ENCODE assay signal across 30 mouse cellular contexts in genomic region chr16:33635836-33636595, GRCm38 (mm10). TPM values are rescaled to one million over a fixed set of nuclear protein-coding genes. Genes with fewer than 3 reads are reported as not detected.
DNase-seq lines count a peak whose midpoint lies in the region; ATAC-seq and TF ChIP-seq lines count a peak whose summit lies in the region.
"Had no signal": no experiment of that assay in that cellular context is flagged by ENCODE, and none has a peak within 500 bp of the region (broad histone marks: within the 10 kb centered on the region; RNA-seq: fewer than 3 reads in every experiment).

No protein-coding gene starts in this region.

- WGBS in neural tube, embryonic 15.5 days = 82% methylated on average over 12 of the region's 12 CpGs

- H3K27me3 ChIP-seq in neural tube, embryonic 15.5 days (replicated peaks) = no peaks in the 10 kb centered on the region
- H3K27me3 ChIP-seq: embryonic facial prominence, embryonic 13.5 days; forebrain, embryonic 12.5 days; heart, embryonic 15.5 days; liver, embryonic 15.5 days; lung, embryonic 15.5 days; midbrain, embryonic 15.5 days; neural tube, embryonic 12.5 days had no signal

- 0 out of 2 replicates have a peak, but pooled peaks have one; percentile 10 for TF ChIP-seq POLR2A in cortical plate, adult 2 months (IDR thresholded peaks at IDR 0.05; ENCODE audit: extremely low read depth, insufficient read depth, low read length)

- no peak overlapping the region for H3K4me2 ChIP-seq in neural tube, embryonic 15.5 days
- H3K4me2 ChIP-seq: embryonic facial prominence, embryonic 13.5 days; forebrain, embryonic 12.5 days; heart, embryonic 15.5 days; hindbrain, embryonic 14.5 days; liver, embryonic 15.5 days; lung, embryonic 15.5 days; midbrain, embryonic 15.5 days; neural tube, embryonic 12.5 days had no signal

- H3K27ac ChIP-seq in cortical plate, adult 2 months (ENCODE audit: insufficient read depth, low read length) = no peak overlapping the region
- no peak overlapping the region for H3K27ac ChIP-seq in neural tube, embryonic 15.5 days (replicated peaks)
- H3K27ac ChIP-seq: embryonic facial prominence, embryonic 13.5 days; forebrain, embryonic 12.5 days; heart, embryonic 15.5 days; hindbrain, embryonic 14.5 days; limb, embryonic 10.5 days; liver, embryonic 15.5 days; lung, embryonic 15.5 days; midbrain, embryonic 15.5 days; neural tube, embryonic 12.5 days had no signal

- H3K4me1 ChIP-seq in cortical plate, adult 2 months (ENCODE audit: control insufficient read depth, insufficient read depth, low read length) = peaks cover 5% of the 10 kb centered on the region; the same call in 1 of the 2 replicates
- no peaks in the 10 kb centered on the region for H3K4me1 ChIP-seq in neural tube, embryonic 15.5 days
- H3K4me1 ChIP-seq: embryonic facial prominence, embryonic 13.5 days; forebrain, embryonic 12.5 days; heart, embryonic 15.5 days; limb, embryonic 10.5 days; liver, embryonic 15.5 days; lung, embryonic 15.5 days; megakaryocyte, embryonic 14.5 days; midbrain, embryonic 15.5 days; neural tube, embryonic 12.5 days had no signal

- no peak for ATAC-seq in neural tube, embryonic 15.5 days (ENCODE audit: low FRiP score)
- ATAC-seq: inflammation-experienced regulatory T-cells, adult 6 months; midbrain, embryonic 15.5 days had no signal

- no peaks in the 10 kb centered on the region for H3K36me3 ChIP-seq in neural tube, embryonic 15.5 days
- H3K36me3 ChIP-seq: embryonic facial prominence, embryonic 13.5 days; forebrain, embryonic 12.5 days; heart, embryonic 15.5 days; limb, embryonic 10.5 days; liver, embryonic 15.5 days; lung, embryonic 15.5 days; midbrain, embryonic 15.5 days; neural tube, embryonic 12.5 days had no signal

- no peak for TF ChIP-seq CTCF in cortical plate, adult 2 months (IDR thresholded peaks at IDR 0.05; ENCODE audit: extremely low read depth, insufficient read depth, low read length)

- H3K9me3 ChIP-seq in neural tube, embryonic 15.5 days (replicated peaks) = no peaks in the 10 kb centered on the region
- H3K9me3 ChIP-seq: embryonic facial prominence, embryonic 13.5 days; forebrain, embryonic 12.5 days; heart, embryonic 15.5 days; limb, embryonic 10.5 days; liver, embryonic 15.5 days; lung, embryonic 15.5 days; midbrain, embryonic 15.5 days; neural tube, embryonic 12.5 days had no signal

- H3K4me3 ChIP-seq in cortical plate, adult 2 months (ENCODE audit: insufficient read depth, low read length) = no peak overlapping the region
- H3K4me3 ChIP-seq in neural tube, embryonic 15.5 days (replicated peaks) = no peak overlapping the region
- H3K4me3 ChIP-seq: embryonic facial prominence, embryonic 13.5 days; erythroblast, embryonic 14.5 days; forebrain, embryonic 12.5 days; heart, embryonic 15.5 days; limb, embryonic 10.5 days; liver, embryonic 15.5 days; lung, embryonic 15.5 days; megakaryocyte, embryonic 14.5 days; midbrain, embryonic 15.5 days; neural tube, embryonic 12.5 days had no signal

- DNase-seq in cerebellum, postnatal 14 days = peak; percentile 30 to 41
- no peak for DNase-seq in cerebellum, adult 8-10 months
- peak; percentile 9 to 41 for DNase-seq in left cerebral cortex, adult 18-20 months (ENCODE audit: low spot score in 2 of 2)
- DNase-seq in left cerebral cortex, adult 11 months (ENCODE audit: low spot score) = no peak
- DNase-seq in right cerebral cortex, adult 2 months (ENCODE audit: low spot score in 2 of 2) = peak; percentile 25 to 26
- DNase-seq in testis, postnatal 10 days (ENCODE audit: low spot score) = no peak
- DNase-seq: adrenal gland, postnatal 25 days; cerebellum, postnatal 25 days; embryo, embryonic 11 days; gastrocnemius, postnatal 14 days; heart, postnatal 4 days; kidney, adult 8-10 months; kidney, postnatal 14 days; liver; thymus, adult 18-20 months; thymus, postnatal 4 days had no signal

- no peak overlapping the region for H3K9ac ChIP-seq in neural tube, embryonic 15.5 days (replicated peaks)
- H3K9ac ChIP-seq: embryonic facial prominence, embryonic 13.5 days; forebrain, embryonic 12.5 days; heart, embryonic 15.5 days; hindbrain, embryonic 14.5 days; liver, embryonic 15.5 days; lung, embryonic 15.5 days; midbrain, embryonic 15.5 days; neural tube, embryonic 12.5 days had no signal

RNA-seq across cellular contexts. Expression of gene Heg1, which starts 48.2 kb away (rescaled TPM):
- 10 to 100 TPM; 25.0 to 25.2 TPM for total RNA-seq in left cerebral cortex, adult 18-20 months (2021)
- 17.0 and 17.5 TPM in 2 replicates for polyA plus RNA-seq in cortical plate, adult 2 months (2012; rRNA removed)
- polyA plus RNA-seq in neural tube, embryonic 15.5 days (2015; fragmentation: Nextera tagmentation; extraction: Ambion mirVana) = 7.8 and 10.9 TPM in 2 replicates

Comparison
In these comparisons a context has a peak if more than half of its experiments do, and no peak if none do; other contexts are left out.
1. DNase-seq: peak in cerebellum, postnatal 14 days (2 of 2), left cerebral cortex, adult 18-20 months (2 of 2) and right cerebral cortex, adult 2 months (2 of 2); none in cerebellum, adult 8-10 months (single experiment), left cerebral cortex, adult 11 months (single experiment) and testis, postnatal 10 days (single experiment).